Mouse (Mus musculus): ENCODE data around the gene Gm45062. TPM values are rescaled to one million over a fixed set of nuclear protein-coding genes. Genes with fewer than 3 reads are reported as not detected.

Gm45062 gene
- total RNA-seq, 2 experiments from 2014 or later, result not detected

- no peak for DNase-seq
- intact Hi-C loops (cut with DNase I), result no loop called here
Measured at GRCm38 (mm10) chr6:8465388-8465787, 206.1 kb downstream of the Gm45062 start.

GRCm38 (mm10) chr6:8465985-8466384 is 206.7 kb downstream of the Gm45062 start:
- intact Hi-C loops (cut with DNase I), result no loop called here
- DNase-seq, result no peak

GRCm38 (mm10) chr6:8467667-8468337 is 208.6 kb downstream of the Gm45062 start:
- no peak for DNase-seq
- intact Hi-C loops (cut with DNase I), result no loop called here

GRCm38 (mm10) chr6:8469918-8470317 is 210.7 kb downstream of the Gm45062 start:
- DNase-seq, result no peak
- intact Hi-C loops (cut with DNase I), result no loop called here

GRCm38 (mm10) chr6:8472125-8472524 is 212.9 kb downstream of the Gm45062 start:
- intact Hi-C loops (cut with DNase I), result no loop called here
- DNase-seq, result no peak

GRCm38 (mm10) chr6:8472915-8473314 is 213.7 kb downstream of the Gm45062 start:
- DNase-seq, result peak; percentile 32 to 38
- intact Hi-C loops (cut with DNase I), result no loop called here

- intact Hi-C loops (cut with DNase I), result no loop called here
- peak; percentile 11 to 36 for DNase-seq
Measured at GRCm38 (mm10) chr6:8473498-8473897, 214.2 kb downstream of the Gm45062 start.

- intact Hi-C loops (cut with DNase I), result no loop called here
- DNase-seq, result no peak
Measured at GRCm38 (mm10) chr6:8474316-8474715, 215.1 kb downstream of the Gm45062 start.

GRCm38 (mm10) chr6:8474820-8475219 is 215.6 kb downstream of the Gm45062 start:
- peak in 1 of 2 experiments; percentile 8 for DNase-seq
- intact Hi-C loops (cut with DNase I), result no loop called here

GRCm38 (mm10) chr6:8479176-8479575 is 219.9 kb downstream of the Gm45062 start:
- intact Hi-C loops (cut with DNase I), result no loop called here
- no peak for DNase-seq

GRCm38 (mm10) chr6:8484437-8485275 is 225.4 kb downstream of the Gm45062 start:
- intact Hi-C loops (cut with DNase I), result no loop called here
- no peak for DNase-seq

GRCm38 (mm10) chr6:8485414-8486175 is 226.3 kb downstream of the Gm45062 start:
- intact Hi-C loops (cut with DNase I), result no loop called here
- no peak for DNase-seq

- no peak for DNase-seq
- intact Hi-C loops (cut with DNase I), result no loop called here
Measured at GRCm38 (mm10) chr6:8486391-8487043, 227.3 kb downstream of the Gm45062 start.

GRCm38 (mm10) chr6:8487044-8487853 is 228.0 kb downstream of the Gm45062 start:
- intact Hi-C loops (cut with DNase I), result no loop called here
- DNase-seq, result no peak

GRCm38 (mm10) chr6:8488249-8488648 is 229.0 kb downstream of the Gm45062 start:
- DNase-seq, result no peak
- intact Hi-C loops (cut with DNase I), result no loop called here

GRCm38 (mm10) chr6:8489266-8489665 is 230.0 kb downstream of the Gm45062 start:
- no peak for DNase-seq
- intact Hi-C loops (cut with DNase I), result no loop called here

GRCm38 (mm10) chr6:8489938-8490585 is 230.8 kb downstream of the Gm45062 start:
- intact Hi-C loops (cut with DNase I), result no loop called here
- DNase-seq, result no peak

- DNase-seq, result no peak
- intact Hi-C loops (cut with DNase I), result no loop called here
Measured at GRCm38 (mm10) chr6:8492248-8492647, 233.0 kb downstream of the Gm45062 start.

- no peak for DNase-seq
- intact Hi-C loops (cut with DNase I), result no loop called here
Measured at GRCm38 (mm10) chr6:8495109-8495826, 236.0 kb downstream of the Gm45062 start.

Measured in heart, postnatal 14 days (tissue).